8 mouse cellular contexts compared by ENCODE assay signal in genomic region chr9:79792841-79793835, GRCm38 (mm10). TPM values are rescaled to one million over a fixed set of nuclear protein-coding genes. Genes with fewer than 3 reads are reported as not detected.
DNase-seq lines count a peak whose midpoint lies in the region; ATAC-seq lines count a peak whose summit lies in the region.

Tmem30a (minus strand) TSS chr9:79793507.

- under 1% methylated on average over 88 of the region's 91 CpGs for WGBS in lung, embryonic 16.5 days

- H3K36me3 ChIP-seq in lung, embryonic 16.5 days (ENCODE audit: control insufficient read depth, insufficient read depth, low read length): no peaks in the 10 kb centered on the region

- peak; percentile 84 to 85 for ATAC-seq in hematopoietic stem cell, adult 5-6 weeks (replicated peaks in 1 of 2; ENCODE audit: insufficient read depth in 1 of 2, low FRiP score in 2 of 2, low TSS enrichment in 1 of 2, low read depth in 1 of 2, poor library complexity in 2 of 2, severe bottlenecking in 2 of 2)
- peak; percentile 97 for ATAC-seq in lung, embryonic 16.5 days (ENCODE audit: low read depth)

- peak within 1 kb of the TSS; percentile 70 for H3K4me3 ChIP-seq in lung, embryonic 16.5 days (ENCODE audit: low read length)

- peak; percentile 90 for DNase-seq in MEL-GATA-1-ER (ENCODE audit: extremely low read depth, low read depth)
- peak; percentile 94 for DNase-seq in cerebellum, adult 8-10 months
- DNase-seq in forelimb bud, embryonic 11.5 days (ENCODE audit: low read depth, low spot score): peak; percentile 93
- DNase-seq in layer of hippocampus, adult 9-10 months (ENCODE audit: low spot score): peak; percentile 78
- DNase-seq in ovary, postnatal 10 days (ENCODE audit: low spot score): peak; percentile 80
- DNase-seq in thymus, postnatal 10 days (ENCODE audit: low spot score in 2 of 2): peak; percentile 82 to 87

- H3K9ac ChIP-seq in lung, embryonic 16.5 days (ENCODE audit: low read length): peak within 1 kb of the TSS; percentile 93

- no peaks in the 10 kb centered on the region for H3K9me3 ChIP-seq in lung, embryonic 16.5 days (ENCODE audit: control insufficient read depth, low read length)

- peak within 1 kb of the TSS; percentile 80 for H3K4me2 ChIP-seq in lung, embryonic 16.5 days (ENCODE audit: low read depth, low read length)

- peak within 1 kb of the TSS; percentile 95 for H3K27ac ChIP-seq in lung, embryonic 16.5 days (ENCODE audit: low read length)

- H3K4me1 ChIP-seq in lung, embryonic 16.5 days (replicated peaks; ENCODE audit: control insufficient read depth, insufficient read depth, low read length): peaks cover 10% of the 10 kb centered on the region

- no peaks in the 10 kb centered on the region for H3K27me3 ChIP-seq in lung, embryonic 16.5 days (ENCODE audit: control insufficient read depth, insufficient read depth, low read depth, low read length)

RNA-seq across cellular contexts. Expression of gene Tmem30a, which starts in this region (rescaled TPM):
- total RNA-seq in hematopoietic stem cell, adult 5-6 weeks (2017): 106 and 117 TPM in 2 replicates
- polyA plus RNA-seq in lung, embryonic 16.5 days (2015; fragmentation: Nextera tagmentation; extraction: Ambion mirVana): 96.6 and 97.3 TPM in 2 replicates

Comparison
In these comparisons a context has a peak if more than half of its experiments do, and no peak if none do; other contexts are left out.
1. Peak in every context shown above with its lines: DNase-seq, ATAC-seq, H3K4me3 ChIP-seq and H3K27ac ChIP-seq.